Mouse (Mus musculus) cerebellum, postnatal 14 days (tissue): ENCODE data around the gene Prkce.

Experiments
- DNase-seq, 2 experiments: peaks; one replicate each; pipeline ENCODE4 v3.0.0; 2021; ENCODE audit warnings: mixed read lengths in 2 of 2

Gene Prkce

GRCm38 (mm10) chr17:86419199-86419598, 251.6 kb downstream of the Prkce start:
- no peak for DNase-seq

DNA sequence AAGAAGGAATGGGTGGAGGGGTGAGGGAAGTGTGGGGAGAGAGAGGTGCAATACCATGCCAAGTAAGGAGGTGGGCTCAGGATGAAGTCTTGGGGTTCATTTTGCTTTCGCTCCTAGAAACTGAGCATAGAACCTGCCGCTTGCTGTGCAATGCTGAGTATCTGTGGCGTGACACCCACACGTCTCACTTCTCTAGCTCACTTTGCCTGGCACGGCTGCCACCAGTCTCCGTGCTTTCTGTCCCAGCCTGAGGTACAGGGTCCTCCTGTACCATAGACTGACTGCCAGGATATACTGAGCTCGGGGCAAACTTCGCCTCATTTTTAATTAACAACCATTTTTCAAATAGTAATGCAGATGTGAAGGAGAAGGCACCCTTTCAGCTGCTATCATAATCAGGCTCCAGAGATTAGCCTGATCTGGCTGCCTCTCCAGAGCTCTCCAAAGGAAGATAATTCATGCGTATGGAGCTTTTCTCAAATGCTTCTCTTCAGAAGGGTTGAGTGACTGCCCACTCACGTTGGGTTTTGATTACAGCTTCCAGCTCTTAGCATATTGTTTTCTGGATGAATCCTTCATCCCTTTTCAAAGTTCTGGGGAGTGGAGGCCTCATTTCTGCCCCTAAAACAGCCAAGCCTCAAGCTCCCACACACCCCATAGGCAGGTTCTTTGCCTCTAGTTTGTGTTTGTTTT, 253.2 kb downstream of the Prkce start:
- DNase-seq, result peak in 1 of 2 experiments; percentile 44

GRCm38 (mm10) chr17:86422023-86422422, 254.4 kb downstream of the Prkce start:
- no peak for DNase-seq

DNA sequence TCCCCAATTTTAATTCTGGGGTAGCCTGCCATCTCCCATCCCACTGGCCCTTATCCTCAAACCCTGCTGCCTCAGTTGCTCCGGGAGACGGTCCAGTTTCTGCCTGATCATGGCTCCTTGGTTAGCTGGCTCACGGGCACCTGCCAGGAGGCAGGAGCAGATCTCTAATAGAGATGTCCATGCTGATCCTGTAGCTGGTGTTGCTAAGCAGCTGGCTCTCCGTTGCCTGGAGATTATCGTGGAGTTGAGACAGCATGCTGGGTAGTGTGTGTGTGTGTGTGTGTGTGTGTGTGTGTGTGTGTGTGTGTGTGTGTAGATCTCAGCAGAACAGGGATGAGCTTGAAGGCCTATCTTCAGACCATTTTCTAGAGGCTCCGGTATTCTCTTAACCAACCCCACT, 262.3 kb downstream of the Prkce start:
- DNase-seq, result peak in 1 of 2 experiments; percentile 46

DNA sequence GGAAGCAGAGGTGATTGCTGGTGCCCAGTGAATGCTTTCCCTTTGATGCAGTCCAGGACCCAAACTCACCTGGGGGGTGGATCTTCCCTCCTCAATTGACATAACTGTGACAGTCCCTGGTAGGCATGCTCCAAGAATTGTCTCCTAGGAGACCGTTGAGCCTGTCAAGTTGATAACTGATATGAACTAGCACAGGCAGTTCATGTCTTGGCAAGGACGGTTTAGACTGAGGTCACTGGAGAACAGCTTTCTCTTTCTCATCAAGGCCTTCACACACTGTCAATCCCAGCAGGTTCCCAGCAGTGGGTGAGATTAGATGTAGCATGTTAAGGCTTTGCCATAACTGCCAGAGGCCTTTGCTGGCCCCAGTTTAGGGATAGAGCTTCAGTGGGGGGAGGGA, 265.5 kb downstream of the Prkce start:
- no peak for DNase-seq

DNA sequence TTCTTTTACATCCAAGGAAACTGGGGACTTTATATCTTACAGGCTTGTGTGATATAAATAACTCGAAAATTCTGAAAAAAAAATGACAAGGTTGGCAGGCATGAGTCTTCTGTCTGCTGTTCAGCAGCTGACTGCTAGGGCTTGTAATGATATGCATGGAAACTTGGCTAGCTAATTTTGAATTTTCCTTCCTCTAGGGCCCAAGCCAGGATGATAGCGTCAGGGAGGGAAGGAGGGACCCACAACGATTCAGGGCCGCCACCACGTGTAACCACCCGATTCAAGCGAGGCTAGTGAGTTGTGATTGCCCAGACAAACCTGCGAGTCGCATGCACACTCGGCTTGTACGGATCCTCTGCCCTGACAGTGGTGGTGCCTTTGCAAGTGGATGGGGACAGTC, 266.2 kb downstream of the Prkce start:
- no peak for DNase-seq

DNA sequence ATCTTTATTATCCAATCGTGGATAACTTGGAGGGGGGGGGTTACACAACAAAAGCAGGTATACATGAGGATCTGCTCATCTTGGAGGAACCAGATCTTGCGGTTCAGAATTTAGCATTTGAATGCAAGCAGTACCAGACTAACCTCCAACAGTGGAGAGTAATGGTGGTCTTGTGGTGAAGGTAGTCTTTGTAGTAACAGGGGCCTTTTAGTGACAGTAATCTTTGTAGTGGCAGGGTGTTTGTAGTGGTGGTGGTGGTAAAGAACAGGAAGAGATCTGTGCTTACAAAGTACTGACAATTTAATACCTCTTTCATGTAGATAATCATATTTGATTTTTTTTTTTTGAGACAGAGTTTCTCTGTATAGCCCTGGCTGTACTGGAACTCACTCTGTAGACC, 267.2 kb downstream of the Prkce start:
- no peak for DNase-seq

DNA sequence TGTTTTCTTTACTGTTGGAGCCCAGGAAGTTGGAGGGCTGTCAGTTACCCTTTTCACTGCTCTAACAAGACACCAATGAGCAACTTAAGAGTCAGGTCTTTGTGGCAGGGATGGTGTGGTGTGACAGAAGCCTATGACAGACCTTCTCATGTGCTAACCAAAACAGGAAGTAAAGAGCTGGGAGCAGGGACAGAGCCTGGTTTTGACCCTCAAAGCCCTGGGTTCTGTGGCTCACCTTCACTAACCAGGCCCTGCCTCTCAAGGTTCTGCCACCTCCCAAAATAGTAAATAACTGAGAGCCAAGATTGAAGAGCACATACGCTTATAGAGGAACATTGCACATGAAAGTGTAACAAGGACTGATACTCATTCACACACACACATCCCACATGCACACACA, 268.0 kb downstream of the Prkce start:
- DNase-seq, result no peak

DNA sequence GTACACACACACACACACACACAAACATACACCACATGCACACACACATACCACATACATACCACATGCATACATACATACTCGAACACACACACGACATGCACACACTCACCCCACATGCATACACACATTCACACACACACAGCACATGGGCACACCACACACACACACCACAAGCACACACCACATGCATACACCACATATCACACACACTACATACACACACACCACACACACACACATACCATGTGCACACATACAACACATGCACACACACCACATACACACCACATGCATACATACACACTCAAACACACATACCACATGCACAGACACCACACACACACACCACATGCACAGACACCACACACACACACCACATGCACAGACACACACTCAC, 268.4 kb downstream of the Prkce start:
- DNase-seq, result no peak

DNA sequence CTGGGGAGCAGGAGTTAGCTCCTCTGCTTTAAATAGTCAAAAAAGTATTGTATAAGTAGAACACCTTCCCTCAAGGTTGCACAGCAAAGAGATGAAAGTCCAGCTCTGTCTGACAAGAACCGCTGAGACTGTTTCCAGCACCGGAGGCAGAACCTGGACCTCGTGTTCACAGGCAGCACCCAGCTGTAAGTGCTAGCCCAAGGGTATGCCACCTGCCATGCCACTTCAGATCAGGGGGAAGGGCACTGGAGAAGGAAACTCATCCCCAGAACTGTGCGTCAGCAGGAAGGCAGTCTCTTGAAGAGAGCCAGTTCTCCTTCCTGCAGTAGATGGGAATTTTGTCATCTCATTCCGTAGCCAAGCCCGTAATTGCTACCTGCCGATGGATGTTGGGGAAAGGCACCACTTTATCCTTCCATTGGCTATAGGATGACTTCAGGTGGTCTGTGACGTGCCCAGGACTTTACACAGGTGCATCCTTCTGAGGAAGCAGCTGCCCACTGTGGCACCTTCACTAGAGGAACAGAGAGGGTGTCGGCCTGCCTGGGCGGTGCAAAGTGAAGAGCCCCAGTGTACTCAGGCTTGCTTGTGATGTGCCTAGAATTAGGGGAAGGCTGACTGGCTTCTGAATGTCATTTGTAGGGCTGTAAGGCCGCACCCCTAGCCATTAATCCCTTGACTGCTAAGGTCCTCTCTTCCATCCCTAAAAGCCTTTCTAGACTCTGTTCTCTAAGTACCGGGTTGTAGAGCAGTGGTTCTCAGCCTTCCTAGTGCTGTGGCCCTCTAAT, 269.2 kb downstream of the Prkce start:
- no peak for DNase-seq

- peak; percentile 47 to 55 for DNase-seq
Measured at GRCm38 (mm10) chr17:86437516-86438277, 270.1 kb downstream of the Prkce start.

GRCm38 (mm10) chr17:86438278-86438661, 270.7 kb downstream of the Prkce start:
- no peak for DNase-seq

DNA sequence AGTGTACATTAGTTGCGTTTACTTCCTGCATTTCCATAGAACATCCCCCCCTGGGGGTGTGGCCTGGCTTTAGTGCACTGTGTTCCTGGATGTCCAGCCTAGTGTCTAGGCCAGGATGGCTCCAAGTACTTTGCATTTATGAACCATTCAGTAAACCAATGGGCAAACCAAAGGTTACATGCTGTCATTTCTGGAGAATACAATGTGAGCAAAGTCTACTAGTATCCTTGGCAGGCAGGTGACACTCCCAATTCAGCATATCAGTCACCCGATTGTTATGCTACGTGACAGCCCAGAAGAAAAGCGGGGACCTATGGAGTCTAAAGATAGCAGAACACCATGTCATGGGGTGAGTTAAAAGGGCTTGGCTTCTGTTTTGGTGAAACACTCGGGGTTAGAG, 271.2 kb downstream of the Prkce start:
- DNase-seq, result no peak

DNA sequence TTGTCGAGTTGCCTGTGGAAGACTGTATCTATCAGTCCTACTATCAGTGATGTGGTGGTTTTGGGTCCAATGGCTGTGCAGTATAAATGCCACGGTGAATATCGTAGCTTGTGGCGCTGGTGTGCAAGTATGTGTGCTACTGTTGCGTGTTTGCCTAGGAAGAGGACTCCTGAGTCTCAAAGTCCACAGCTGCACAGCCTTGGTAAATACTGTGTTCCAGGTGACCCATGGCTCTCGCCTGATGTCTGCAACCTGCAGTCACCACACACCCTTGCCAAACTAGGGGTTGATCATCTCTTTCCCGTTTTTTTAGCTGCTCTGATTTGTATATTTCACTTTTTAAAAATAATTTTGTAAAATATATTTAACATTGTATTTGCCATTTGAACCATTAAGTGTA, 273.5 kb downstream of the Prkce start:
- no peak for DNase-seq

GRCm38 (mm10) chr17:86443886-86444285, 276.3 kb downstream of the Prkce start:
- no peak for DNase-seq

DNA sequence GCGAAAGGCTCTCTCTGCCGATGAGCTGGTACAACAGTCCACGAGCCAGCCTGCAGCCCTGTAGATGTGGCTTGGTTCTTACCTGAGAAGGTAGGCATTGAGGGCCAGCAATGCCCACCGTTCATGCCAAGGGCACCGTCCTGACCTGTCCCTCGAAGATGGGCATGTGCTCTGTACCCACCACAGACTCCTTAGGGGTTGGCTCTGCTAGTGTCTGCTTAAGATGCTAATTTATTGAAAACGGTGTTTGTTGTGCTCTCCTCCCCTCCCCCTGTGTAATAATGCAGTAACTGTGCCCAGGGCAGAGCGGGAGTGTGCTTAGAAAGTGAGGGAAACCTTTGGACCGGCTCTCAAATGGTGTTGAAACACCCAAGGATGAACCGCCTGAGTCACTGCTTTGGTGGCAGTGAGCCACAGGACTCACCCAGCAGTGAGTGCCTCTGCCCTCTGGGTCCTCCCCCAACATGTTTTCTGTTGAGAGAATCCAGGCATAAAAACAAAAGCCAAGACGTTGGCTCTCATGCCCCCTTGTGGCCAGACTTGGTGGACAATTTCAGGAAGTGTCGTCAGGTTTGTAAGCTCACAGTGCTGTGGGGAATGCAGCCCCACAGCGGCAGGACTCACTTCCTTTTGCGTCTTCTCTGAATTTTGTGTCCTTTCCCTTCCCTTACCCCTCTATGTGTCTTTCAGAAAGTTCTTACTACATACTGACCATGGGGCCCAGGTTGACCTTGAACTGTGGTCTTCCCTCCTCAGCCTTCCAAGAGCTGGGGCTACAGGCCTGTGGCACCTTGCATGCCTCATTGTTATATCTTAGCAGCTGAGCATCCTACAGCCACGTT, 277.2 kb downstream of the Prkce start:
- DNase-seq, result peak; percentile 95 to 96

GRCm38 (mm10) chr17:86445420-86445720, 277.8 kb downstream of the Prkce start:
- no peak for DNase-seq

- DNase-seq, result no peak
Measured at GRCm38 (mm10) chr17:86445900-86446299, 278.3 kb downstream of the Prkce start.

- DNase-seq, result no peak
Measured at GRCm38 (mm10) chr17:86447101-86447598, 279.6 kb downstream of the Prkce start.

DNA sequence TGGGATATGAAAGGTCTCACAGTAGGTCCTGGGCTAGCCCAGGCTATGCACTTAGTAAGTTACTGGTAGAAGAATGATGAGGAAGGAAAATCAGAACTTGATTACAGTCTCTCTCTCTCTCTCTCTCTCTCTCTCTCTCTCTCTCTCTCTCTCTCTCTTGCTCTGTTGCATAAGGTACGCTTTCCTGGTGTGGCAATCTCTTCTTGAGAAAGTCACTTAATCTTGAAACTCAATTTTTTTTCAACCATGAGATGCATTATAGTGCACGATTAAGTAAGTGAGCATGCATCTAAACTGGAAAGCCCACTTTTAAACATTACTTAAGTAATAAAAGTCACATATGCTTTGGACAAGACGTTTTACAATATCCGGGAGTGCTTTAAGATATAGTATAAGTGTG, 285.3 kb downstream of the Prkce start:
- DNase-seq, result no peak

DNA sequence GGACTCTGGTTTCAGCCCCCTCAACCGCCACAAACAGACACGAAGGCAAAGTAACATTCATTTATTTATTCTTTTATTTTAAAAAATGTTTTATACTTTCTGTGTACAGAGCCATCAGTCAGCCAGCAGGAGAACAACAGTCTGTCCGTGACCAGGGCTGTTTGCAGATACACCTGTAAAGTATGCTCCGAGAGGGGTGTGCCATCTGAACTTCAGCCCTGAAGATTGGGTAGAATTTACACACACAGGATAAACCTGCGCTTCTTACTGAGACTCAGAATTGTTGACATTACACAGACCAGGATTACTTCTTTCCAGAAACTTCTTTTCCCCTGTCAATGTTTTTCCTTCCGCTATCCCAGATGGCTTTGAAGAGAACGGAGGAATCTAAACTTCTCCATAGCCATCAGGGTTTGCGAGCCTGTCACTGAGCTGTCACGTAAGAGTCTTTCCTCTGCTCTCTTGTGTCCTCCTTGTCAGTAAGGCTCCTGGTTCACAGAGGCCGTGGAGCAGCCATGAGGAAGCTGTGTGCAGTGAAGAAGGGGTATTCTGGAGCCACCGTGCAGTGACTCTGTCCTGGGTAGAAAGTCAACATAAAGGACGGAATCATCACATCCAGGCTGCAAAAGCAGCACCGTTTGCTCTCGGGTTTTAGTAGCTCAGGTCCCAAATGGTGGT, 286.2 kb downstream of the Prkce start:
- DNase-seq, result no peak

DNA sequence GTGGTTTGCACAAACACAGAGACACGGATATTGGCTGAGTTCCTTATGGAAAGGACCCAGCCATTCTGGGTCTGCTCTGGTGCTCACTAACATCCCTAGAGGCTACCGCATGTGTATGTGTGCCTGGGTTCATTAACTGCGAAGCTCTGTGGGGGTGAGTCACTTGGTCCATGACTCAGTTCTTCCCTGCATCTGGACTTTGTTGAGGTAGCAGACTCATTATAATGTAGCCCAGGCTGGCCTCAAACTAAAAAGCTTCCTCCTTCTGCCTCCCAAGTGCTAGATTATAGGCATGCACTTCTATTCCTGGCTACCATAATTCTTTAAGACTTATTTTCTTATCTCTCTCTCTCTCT, 286.7 kb downstream of the Prkce start:
- DNase-seq, result no peak
